Mouse (Mus musculus) liver, embryonic 12.5 days (tissue): ENCODE measurements around the gene Erp27. TPM values are rescaled to one million over a fixed set of nuclear protein-coding genes. Genes with fewer than 3 reads are reported as not detected.

Experiments
- ATAC-seq: fragments of 200-750 bp; cut with Nextera tagmentation; 2 replicates; pipeline ENCODE4 v1.8.0; 2017; ENCODE audit warnings: moderate number of reproducible peaks, mild to moderate bottlenecking, moderate library complexity
- H3K27ac ChIP-seq: fragments of 300-500 bp; sonication (generic); 2 replicates; pipeline ENCODE4 v1.5.1; 2016; ENCODE audit warnings: mild to moderate bottlenecking
- H3K27me3 ChIP-seq: fragments of 300-500 bp; sonication (generic); replicated peaks from 2 replicates; pipeline ENCODE4 v1.6.1; 2016; ENCODE audit warnings: mild to moderate bottlenecking, moderate library complexity
- H3K36me3 ChIP-seq: fragments of 300-500 bp; sonication (generic); 2 replicates; pipeline ENCODE4 v1.6.1; 2016; ENCODE audit warnings: mild to moderate bottlenecking, moderate library complexity
- H3K4me1 ChIP-seq: fragments of 300-500 bp; sonication (generic); 2 replicates; pipeline ENCODE4 v1.6.1; 2016
- H3K4me2 ChIP-seq: fragments of 300-500 bp; sonication (generic); 2 replicates; pipeline ENCODE4 v1.6.1; 2016; ENCODE audit warnings: mild to moderate bottlenecking, moderate library complexity
- H3K4me3 ChIP-seq: fragments of 300-500 bp; sonication (generic); 2 replicates; pipeline ENCODE4 v1.5.1; 2016; ENCODE audit warnings: mild to moderate bottlenecking, moderate library complexity
- H3K9ac ChIP-seq: fragments of 300-500 bp; sonication (generic); 2 replicates; pipeline ENCODE4 v1.6.1; 2016; ENCODE audit warnings: mild to moderate bottlenecking, moderate library complexity
- H3K9me3 ChIP-seq: fragments of 300-500 bp; sonication (generic); replicated peaks from 2 replicates; pipeline ENCODE4 v1.6.1; 2016; ENCODE audit warnings: mild to moderate bottlenecking, moderate library complexity
- WGBS: fragments of 180-500 bp; shearing (Covaris S2); methylation state at CpG from one replicate; pipeline ENCODE4 v1.1.7; 2016; ENCODE audit not compliant: insufficient replicate concordance; 5-methylcytosine and 5-hydroxymethylcytosine counted together
- polyA plus RNA-seq: library from polyadenylated mRNA; unstranded; fragments of >200 nt; fragmentation: Nextera tagmentation; extraction: Ambion mirVana; gene quantifications from 2 replicates; pipeline ENCODE4 v1.2.1, GENCODE M21; 2016

The Erp27 gene
- polyA plus RNA-seq, 1 experiment from 2014 or later, result 0.27 TPM

GRCm38 (mm10) chr6:136920320-136921257 is 1.4 kb downstream of the Erp27 start:
- Histone ChIP-seq H3K9ac (no peak overlapping the region), H3K9me3 (no peaks in the 10 kb centered on the region), H3K27me3 (no peaks in the 10 kb centered on the region), H3K36me3 (peaks cover 14% of the 10 kb centered on the region; the same call in 1 of the 2 replicates), H3K4me3 (no peak overlapping the region), H3K4me1 (no peaks in the 10 kb centered on the region), H3K4me2 (no peak overlapping the region), H3K27ac (no peak overlapping the region)
- 31% methylated on average over 16 of the region's 16 CpGs for WGBS
- 0 out of 2 replicates have a peak, but pooled peaks have one; percentile 15 for ATAC-seq

DNA sequence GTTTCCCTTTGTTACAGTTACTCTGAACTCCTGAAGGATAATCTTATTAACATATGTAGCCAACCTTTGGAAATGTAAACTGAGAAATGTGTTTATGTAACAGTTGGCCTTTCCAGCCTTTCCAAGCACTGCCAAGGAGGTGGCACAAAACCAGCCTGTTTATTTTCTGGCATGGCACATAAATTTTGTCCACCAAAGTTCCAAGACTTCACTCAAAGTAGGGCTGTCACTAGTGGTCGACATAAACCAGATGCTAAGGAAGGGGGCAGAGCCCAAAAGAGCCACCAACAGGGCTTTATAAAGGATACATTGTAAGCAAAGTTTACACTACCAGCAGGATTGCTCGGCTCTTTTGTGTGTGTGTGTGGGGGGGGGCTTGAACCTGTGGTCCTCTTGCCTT is 4.1 kb downstream of the Erp27 start:
- H3K4me1 ChIP-seq, result peaks cover 10% of the 10 kb centered on the region
- H3K36me3 ChIP-seq, result no peaks in the 10 kb centered on the region; the same call in 1 of the 2 replicates
- no peaks in the 10 kb centered on the region for H3K27me3 ChIP-seq
- no peak overlapping the region for H3K4me2 ChIP-seq
- ATAC-seq, result no peak
- no peaks in the 10 kb centered on the region for H3K9me3 ChIP-seq
- WGBS, result 39% methylated on average over 2 of the region's 2 CpGs
- no peak overlapping the region for H3K9ac ChIP-seq
- H3K27ac ChIP-seq, result no peak overlapping the region
- H3K4me3 ChIP-seq, result no peak overlapping the region

- Histone ChIP-seq H3K27me3 (no peaks in the 10 kb centered on the region), H3K4me3 (no peak overlapping the region), H3K9ac (no peak overlapping the region), H3K36me3 (no peaks in the 10 kb centered on the region), H3K4me1 (peaks cover 12% of the 10 kb centered on the region), H3K27ac (no peak overlapping the region), H3K4me2 (no peak overlapping the region), H3K9me3 (no peaks in the 10 kb centered on the region)
- ATAC-seq, result no peak
- 72% methylated on average over 8 of the region's 8 CpGs for WGBS
Measured at GRCm38 (mm10) chr6:136915721-136916395, 6.1 kb downstream of the Erp27 start.

GRCm38 (mm10) chr6:136914234-136914633 is 7.7 kb downstream of the Erp27 start:
- WGBS, result 81% methylated on average over 6 of the region's 6 CpGs
- no peak overlapping the region for H3K27ac ChIP-seq
- no peak overlapping the region for H3K4me2 ChIP-seq
- no peak for ATAC-seq
- H3K27me3 ChIP-seq, result no peaks in the 10 kb centered on the region
- H3K9me3 ChIP-seq, result no peaks in the 10 kb centered on the region
- peaks cover 12% of the 10 kb centered on the region for H3K4me1 ChIP-seq
- H3K4me3 ChIP-seq, result no peak overlapping the region
- H3K9ac ChIP-seq, result no peak overlapping the region
- no peaks in the 10 kb centered on the region for H3K36me3 ChIP-seq

DNA sequence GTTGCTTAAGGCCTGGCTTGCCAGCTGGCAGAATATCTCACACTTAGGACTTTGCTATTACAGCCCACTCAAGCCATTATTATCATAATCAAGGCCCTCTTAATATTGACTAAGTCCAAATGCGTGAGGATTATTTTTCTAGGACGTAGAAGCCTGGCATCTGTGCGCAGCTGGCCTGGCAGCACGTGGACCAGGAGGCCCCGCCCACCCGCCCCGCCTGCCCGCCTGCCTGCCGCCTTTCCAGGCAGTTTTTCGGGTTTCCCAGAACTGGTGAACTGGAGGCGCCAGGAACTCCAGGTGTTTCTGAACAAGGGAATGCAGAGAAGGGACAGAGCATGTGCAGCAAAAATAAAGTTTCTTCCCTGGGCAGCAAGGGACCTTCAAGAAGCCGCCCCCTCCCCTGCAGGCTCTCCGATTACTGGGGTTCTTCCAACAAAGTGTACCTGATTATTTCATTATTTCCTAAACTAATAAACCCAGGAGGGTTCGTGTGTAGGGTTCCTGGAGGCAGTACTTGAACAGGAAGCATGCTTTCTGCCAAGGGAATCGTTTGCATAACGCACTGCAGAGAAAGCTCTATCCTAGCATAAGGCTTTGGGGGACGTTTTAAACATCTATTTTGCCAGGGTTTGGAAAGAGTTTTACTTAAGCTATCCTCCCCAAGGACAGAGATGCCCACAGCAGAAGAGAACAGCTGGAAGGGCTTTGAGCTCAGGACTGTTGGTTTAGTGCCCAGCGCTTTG is 8.4 kb downstream of the Erp27 start:
- no peak overlapping the region for H3K4me3 ChIP-seq
- no peak for ATAC-seq
- no peaks in the 10 kb centered on the region for H3K9me3 ChIP-seq
- no peaks in the 10 kb centered on the region for H3K27me3 ChIP-seq
- whole genome bisulfite sequencing, result 29% methylated on average over 18 of the region's 18 CpGs
- H3K4me1 ChIP-seq, result peaks cover 12% of the 10 kb centered on the region
- no peaks in the 10 kb centered on the region for H3K36me3 ChIP-seq
- no peak overlapping the region for H3K27ac ChIP-seq
- peak overlapping the region; percentile 42 for H3K4me2 ChIP-seq
- no peak overlapping the region for H3K9ac ChIP-seq

GRCm38 (mm10) chr6:136912751-136913265 is 9.2 kb downstream of the Erp27 start:
- Histone ChIP-seq H3K4me1 (peaks cover 12% of the 10 kb centered on the region), H3K27ac (no peak overlapping the region), H3K9ac (no peak overlapping the region), H3K27me3 (no peaks in the 10 kb centered on the region), H3K9me3 (no peaks in the 10 kb centered on the region), H3K36me3 (no peaks in the 10 kb centered on the region), H3K4me3 (no peak overlapping the region), H3K4me2 (no peak overlapping the region)
- 71% methylated on average over 1 of the region's 2 CpGs for WGBS
- ATAC-seq, result no peak

DNA sequence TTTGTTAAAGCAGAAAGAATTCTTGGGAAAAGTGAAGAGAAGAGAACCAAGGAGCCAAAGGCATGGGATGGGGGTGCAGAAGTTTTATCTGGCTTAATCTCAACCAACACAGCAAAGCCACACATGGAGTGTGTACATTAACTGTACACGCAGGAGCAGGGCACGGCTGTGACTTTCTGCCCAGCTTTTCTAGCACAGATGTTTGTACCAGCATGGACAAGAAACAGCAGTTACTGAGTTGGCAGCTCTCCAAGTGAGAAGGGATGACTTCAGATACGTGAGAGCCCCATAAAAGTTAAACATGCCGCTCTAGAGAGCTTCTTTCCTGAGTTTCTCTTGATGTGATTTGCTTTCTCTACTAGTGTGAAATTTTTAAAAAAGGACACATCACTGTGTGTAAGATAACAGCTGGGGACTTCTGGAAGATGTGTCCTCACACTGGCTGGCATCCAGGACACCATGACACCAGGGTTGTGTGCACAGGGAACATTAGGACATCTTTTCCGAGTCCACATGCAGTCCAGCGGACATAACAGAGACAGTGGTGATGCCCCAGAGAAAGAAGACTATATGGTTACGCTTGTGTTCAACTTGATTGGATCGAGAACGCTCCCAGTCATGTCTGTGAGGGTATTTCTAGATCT is 11.6 kb downstream of the Erp27 start:
- peaks cover 12% of the 10 kb centered on the region for H3K4me1 ChIP-seq
- no peaks in the 10 kb centered on the region for H3K36me3 ChIP-seq
- H3K27ac ChIP-seq, result no peak overlapping the region
- no peak overlapping the region for H3K9ac ChIP-seq
- H3K4me2 ChIP-seq, result no peak overlapping the region
- no peak for ATAC-seq
- H3K9me3 ChIP-seq, result no peaks in the 10 kb centered on the region
- no peaks in the 10 kb centered on the region for H3K27me3 ChIP-seq
- WGBS, result 68% methylated on average over 9 of the region's 9 CpGs
- H3K4me3 ChIP-seq, result no peak overlapping the region

DNA sequence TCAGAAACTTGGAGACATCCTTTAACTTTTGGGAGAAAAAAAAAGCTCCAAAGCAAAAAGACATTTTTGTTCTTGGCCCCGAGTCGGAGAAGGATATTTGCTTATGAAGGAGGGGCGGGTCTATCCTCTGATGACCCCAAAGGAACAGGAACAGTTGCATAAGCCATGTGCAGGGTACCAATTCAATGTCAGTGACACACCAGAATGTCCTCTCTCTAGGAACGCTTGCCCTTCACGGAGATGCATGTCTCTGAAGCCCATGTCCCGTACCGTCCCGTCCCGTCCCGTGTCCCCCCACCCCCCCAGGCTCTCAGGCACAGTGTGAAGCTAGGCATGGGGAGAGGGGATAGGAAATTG is 15.1 kb downstream of the Erp27 start:
- H3K4me1 ChIP-seq, result 0 out of 2 replicates have a peak, but pooled peaks cover 8% of the 10 kb centered on the region
- H3K9me3 ChIP-seq, result no peaks in the 10 kb centered on the region
- 78% methylated on average over 10 of the region's 10 CpGs for WGBS
- no peak overlapping the region for H3K27ac ChIP-seq
- no peak overlapping the region for H3K4me3 ChIP-seq
- H3K36me3 ChIP-seq, result no peaks in the 10 kb centered on the region
- H3K9ac ChIP-seq, result no peak overlapping the region
- no peak for ATAC-seq
- H3K27me3 ChIP-seq, result no peaks in the 10 kb centered on the region
- H3K4me2 ChIP-seq, result no peak overlapping the region

DNA sequence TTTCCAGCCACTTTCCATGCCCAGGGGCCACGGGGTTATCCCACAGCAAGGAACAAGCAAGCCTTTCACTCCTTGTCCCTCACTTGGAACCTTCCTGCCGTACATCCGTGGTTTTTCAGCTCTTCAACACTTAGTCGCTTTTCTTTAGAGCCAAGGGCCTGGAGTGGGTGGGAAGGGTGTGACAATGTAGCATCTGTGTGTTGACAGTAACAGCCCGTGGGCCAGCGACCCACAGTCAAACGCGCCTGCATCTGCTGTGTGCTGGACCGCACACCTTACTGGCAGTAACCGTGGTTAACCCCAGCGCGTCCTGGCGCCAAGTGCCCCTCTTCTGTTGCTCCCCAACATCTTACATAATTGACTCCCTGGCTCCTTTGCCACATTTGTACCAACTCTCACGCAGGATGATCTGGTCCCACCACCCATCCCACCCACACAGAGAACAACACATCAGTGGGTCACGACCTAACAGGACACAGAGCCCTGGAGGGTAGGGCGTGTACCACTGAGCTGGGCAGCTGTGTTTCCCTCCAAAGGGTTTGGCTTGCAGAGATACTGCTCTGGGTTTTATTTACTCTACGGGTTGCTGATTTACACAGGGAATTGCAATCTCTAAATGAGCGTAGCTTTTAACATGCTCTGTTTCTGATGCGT is 15.6 kb downstream of the Erp27 start:
- no peaks in the 10 kb centered on the region for H3K9me3 ChIP-seq
- H3K4me1 ChIP-seq, result peaks cover 11% of the 10 kb centered on the region; the same call in 1 of the 2 replicates
- H3K27ac ChIP-seq, result no peak overlapping the region
- no peak overlapping the region for H3K9ac ChIP-seq
- no peak for ATAC-seq
- WGBS, result 71% methylated on average over 19 of the region's 19 CpGs
- no peak overlapping the region for H3K4me2 ChIP-seq
- no peaks in the 10 kb centered on the region for H3K27me3 ChIP-seq
- H3K36me3 ChIP-seq, result no peaks in the 10 kb centered on the region
- H3K4me3 ChIP-seq, result no peak overlapping the region

DNA sequence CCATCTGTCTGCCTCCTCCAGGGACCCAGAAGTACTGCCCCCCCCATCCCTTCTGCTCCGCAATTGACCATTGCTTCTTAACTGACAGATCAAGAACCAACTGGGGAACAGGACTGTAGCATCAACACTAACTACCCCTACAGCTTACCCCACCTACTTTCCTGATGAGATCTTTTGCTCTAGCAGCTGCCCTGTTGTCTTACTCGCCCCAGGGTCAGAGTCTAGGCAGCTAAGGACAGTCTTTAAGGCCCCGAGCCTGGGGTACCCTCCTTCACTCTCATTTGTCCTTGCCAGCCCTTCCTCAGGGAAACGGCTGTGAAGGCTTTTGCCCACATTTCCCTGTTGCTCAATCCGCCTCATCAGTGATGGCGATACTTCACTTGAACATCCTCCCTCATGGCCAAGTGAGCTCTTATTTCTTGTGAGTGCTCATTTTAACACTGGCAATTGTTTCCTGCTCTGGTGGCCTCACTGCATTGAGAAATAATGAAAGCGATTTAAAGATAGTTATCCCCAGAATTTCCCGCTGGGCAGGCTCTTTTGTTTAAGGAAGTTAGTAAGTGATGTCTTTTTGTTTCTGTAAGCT is 18.0 kb downstream of the Erp27 start:
- H3K4me2 ChIP-seq, result no peak overlapping the region
- no peak for ATAC-seq
- no peak overlapping the region for H3K9ac ChIP-seq

DNA sequence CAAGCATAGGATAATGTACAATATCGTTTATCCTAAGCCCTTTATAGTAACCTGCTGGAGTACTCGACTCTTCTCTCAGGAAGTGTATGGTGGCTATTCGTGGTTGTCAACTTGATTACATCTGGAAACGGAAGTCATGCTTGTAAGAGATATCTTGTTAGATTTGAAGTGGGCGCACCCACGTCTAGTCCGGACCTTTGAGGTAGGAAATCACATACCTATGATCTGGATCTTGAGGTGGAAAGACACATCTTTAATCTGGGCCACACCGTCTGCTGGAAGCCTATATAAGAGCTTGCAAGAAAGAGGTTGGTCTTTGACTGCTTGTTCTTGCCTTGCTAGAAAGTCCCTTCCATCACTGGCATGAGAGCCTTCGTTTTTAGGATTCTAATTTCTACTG is 19.5 kb downstream of the Erp27 start:
- no peak overlapping the region for H3K9ac ChIP-seq
- no peak for ATAC-seq
- H3K9me3 ChIP-seq, result no peaks in the 10 kb centered on the region
- no peak overlapping the region for H3K4me2 ChIP-seq
- peaks cover 19% of the 10 kb centered on the region for H3K4me1 ChIP-seq
- H3K27me3 ChIP-seq, result no peaks in the 10 kb centered on the region
- H3K27ac ChIP-seq, result no peak overlapping the region
- H3K4me3 ChIP-seq, result no peak overlapping the region
- H3K36me3 ChIP-seq, result no peaks in the 10 kb centered on the region
- WGBS, result 30% methylated on average over 9 of the region's 9 CpGs

More for the DNA sequence above, 18.0 kb downstream of the Erp27 start:
- Histone ChIP-seq H3K27me3 (no peaks in the 10 kb centered on the region), H3K4me1 (peaks cover 19% of the 10 kb centered on the region), H3K27ac (no peak overlapping the region), H3K36me3 (no peaks in the 10 kb centered on the region), H3K4me3 (no peak overlapping the region), H3K9me3 (no peaks in the 10 kb centered on the region)
- WGBS, result 41% methylated on average over 8 of the region's 8 CpGs
